13 mouse cellular contexts compared by ENCODE assay signal in the genomic region with DNA sequence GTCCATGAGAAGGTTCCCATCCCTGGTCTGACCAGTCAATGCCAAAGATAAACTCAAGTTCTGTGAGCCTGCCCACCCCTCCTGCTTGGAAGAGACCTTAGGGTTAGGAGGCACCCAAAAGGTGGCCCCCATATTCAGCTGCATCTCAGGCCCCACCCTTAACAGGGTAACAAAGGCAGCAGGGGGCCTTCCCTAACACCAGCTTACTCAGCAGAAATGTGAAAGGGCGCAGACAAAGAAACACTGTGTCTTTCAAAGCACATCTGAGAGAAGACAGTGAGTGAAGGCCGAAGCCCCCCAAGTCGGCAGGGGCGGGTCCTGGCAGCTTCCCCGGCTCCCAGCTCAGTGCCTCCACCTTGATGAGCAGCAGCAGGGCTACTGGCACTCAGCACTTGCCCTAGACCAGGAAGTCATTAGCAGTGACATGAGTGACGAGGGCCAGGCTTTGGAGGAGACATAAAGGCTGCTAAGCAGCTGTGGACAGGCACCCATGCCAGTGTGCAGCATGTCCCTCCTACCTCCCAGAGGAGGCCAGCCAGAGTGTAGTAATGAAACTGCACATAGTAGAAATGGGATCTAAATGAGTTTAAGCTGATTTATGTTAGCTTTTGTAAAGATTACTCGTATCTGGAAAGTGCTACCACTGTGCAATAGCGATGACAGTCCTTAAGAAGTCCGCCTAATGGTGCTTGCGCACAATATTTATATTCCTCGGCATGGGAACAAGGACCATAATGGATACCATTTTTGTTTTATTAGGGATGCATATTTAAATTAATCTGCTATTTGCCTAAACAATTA. TPM values are rescaled to one million over a fixed set of nuclear protein-coding genes. Genes with fewer than 3 reads are reported as not detected.
A peak's percentile ranks its signal among the peaks of the same experiment; 100 is the strongest.
DNase-seq lines count a peak whose midpoint lies in the region; ATAC-seq and TF ChIP-seq lines count a peak whose summit lies in the region.
"Had no signal": no experiment of that assay in that cellular context is flagged by ENCODE, and none has a peak within 500 bp of the region (broad histone marks: within the 10 kb centered on the region; RNA-seq: fewer than 3 reads in every experiment).

No protein-coding gene starts in this region.

- H3K9ac ChIP-seq in intestine, embryonic 14.5 days (ENCODE audit: low read length) = no peak overlapping the region
- no peak overlapping the region for H3K9ac ChIP-seq in intestine, postnatal 0 days (ENCODE audit: low read depth, low read length)
- no peak overlapping the region for H3K9ac ChIP-seq in intestine, embryonic 16.5 days (ENCODE audit: low read depth, low read length)
- H3K9ac ChIP-seq in stomach, postnatal 0 days (ENCODE audit: low read length) = no peak overlapping the region

- DNase-seq in intestine, embryonic 14.5 days (ENCODE audit: low spot score) = no peak
- peak; percentile 12 for DNase-seq in thymus, postnatal 14 days
- no peak for DNase-seq in thymus, postnatal 10 days (ENCODE audit: low spot score in 2 of 2)
- DNase-seq in stomach, postnatal 0 days (ENCODE audit: low spot score) = no peak
- no peak for DNase-seq in T-cell, adult 2 months (ENCODE audit: low spot score)
- DNase-seq in left cerebral cortex, postnatal 36 days (ENCODE audit: low spot score in 2 of 2) = no peak
- DNase-seq: B cell, adult 2 months; gastrocnemius, postnatal 36 days; kidney, adult 11 months had no signal

- intact Hi-C loops in left cerebral cortex, postnatal 36 days (cut with DNase I) = no loop called here

- peaks cover 10% of the 10 kb centered on the region; the same call in 1 of the 2 replicates for H3K4me1 ChIP-seq in intestine, embryonic 14.5 days (replicated peaks; ENCODE audit: control insufficient read depth, insufficient read depth, low read length)
- no peaks in the 10 kb centered on the region for H3K4me1 ChIP-seq in intestine, postnatal 0 days (replicated peaks; ENCODE audit: control insufficient read depth, insufficient read depth, low read length)
- H3K4me1 ChIP-seq in intestine, embryonic 16.5 days (ENCODE audit: control insufficient read depth, insufficient read depth, low read length) = 0 out of 2 replicates have a peak, but pooled peaks cover 3% of the 10 kb centered on the region
- H3K4me1 ChIP-seq in stomach, postnatal 0 days (replicated peaks; ENCODE audit: control insufficient read depth, insufficient read depth) = no peaks in the 10 kb centered on the region

- TF ChIP-seq EP300 in stomach, postnatal 0 days (optimal IDR thresholded peaks at IDR 0.05) = no peak

- no peak overlapping the region for H3K27ac ChIP-seq in intestine, embryonic 14.5 days (ENCODE audit: low read depth)
- H3K27ac ChIP-seq in intestine, postnatal 0 days (ENCODE audit: low read depth, low read length) = no peak overlapping the region
- no peak overlapping the region for H3K27ac ChIP-seq in intestine, embryonic 16.5 days (ENCODE audit: low read length)
- H3K27ac ChIP-seq in stomach, postnatal 0 days (replicated peaks) = peak overlapping the region; percentile 18

- no peak overlapping the region for H3K4me2 ChIP-seq in intestine, embryonic 14.5 days (ENCODE audit: low read length)
- no peak overlapping the region for H3K4me2 ChIP-seq in intestine, postnatal 0 days (replicated peaks; ENCODE audit: low read depth)
- H3K4me2 ChIP-seq in intestine, embryonic 16.5 days (ENCODE audit: low read depth, low read length) = no peak overlapping the region
- no peak overlapping the region for H3K4me2 ChIP-seq in stomach, postnatal 0 days (replicated peaks; ENCODE audit: low read depth)

- H3K36me3 ChIP-seq in intestine, embryonic 14.5 days (ENCODE audit: control insufficient read depth, insufficient read depth, low read length) = peaks cover 28% of the 10 kb centered on the region
- H3K36me3 ChIP-seq in intestine, postnatal 0 days (ENCODE audit: control insufficient read depth, insufficient read depth) = peaks cover 19% of the 10 kb centered on the region
- peaks cover 3% of the 10 kb centered on the region; the same call in 1 of the 2 replicates for H3K36me3 ChIP-seq in intestine, embryonic 16.5 days (ENCODE audit: control insufficient read depth, insufficient read depth, low read length)
- no peaks in the 10 kb centered on the region; the same call in 1 of the 2 replicates for H3K36me3 ChIP-seq in stomach, postnatal 0 days (ENCODE audit: control insufficient read depth, insufficient read depth, low read length)

- H3K27me3 ChIP-seq in intestine, embryonic 14.5 days (replicated peaks; ENCODE audit: control insufficient read depth, insufficient read depth, low read length) = no peaks in the 10 kb centered on the region
- H3K27me3 ChIP-seq in intestine, postnatal 0 days (replicated peaks; ENCODE audit: control insufficient read depth, insufficient read depth, low read length) = no peaks in the 10 kb centered on the region
- no peaks in the 10 kb centered on the region for H3K27me3 ChIP-seq in intestine, embryonic 16.5 days (replicated peaks; ENCODE audit: control insufficient read depth, insufficient read depth, low read length)
- no peaks in the 10 kb centered on the region for H3K27me3 ChIP-seq in stomach, postnatal 0 days (ENCODE audit: control insufficient read depth, insufficient read depth, low read length)
- H3K27me3 ChIP-seq: megakaryocyte, embryonic 14.5 days; Patski had no signal

- no peak overlapping the region for H3K4me3 ChIP-seq in intestine, embryonic 14.5 days (ENCODE audit: low read depth, low read length)
- H3K4me3 ChIP-seq in intestine, postnatal 0 days (ENCODE audit: low read depth, low read length) = no peak overlapping the region
- H3K4me3 ChIP-seq in intestine, embryonic 16.5 days (ENCODE audit: low read length) = no peak overlapping the region
- H3K4me3 ChIP-seq in stomach, postnatal 0 days (ENCODE audit: low read depth, low read length) = no peak overlapping the region
- H3K4me3 ChIP-seq: megakaryocyte, embryonic 14.5 days had no signal

- no peaks in the 10 kb centered on the region for H3K9me3 ChIP-seq in intestine, embryonic 14.5 days (ENCODE audit: control insufficient read depth, low read length)
- no peaks in the 10 kb centered on the region for H3K9me3 ChIP-seq in intestine, postnatal 0 days (ENCODE audit: control insufficient read depth)
- no peaks in the 10 kb centered on the region for H3K9me3 ChIP-seq in intestine, embryonic 16.5 days (ENCODE audit: control insufficient read depth, low read length)
- no peaks in the 10 kb centered on the region for H3K9me3 ChIP-seq in stomach, postnatal 0 days (ENCODE audit: control insufficient read depth, low read length)
- H3K9me3 ChIP-seq: megakaryocyte, embryonic 14.5 days had no signal

- TF ChIP-seq CTCF in intestine, postnatal 0 days (IDR thresholded peaks at IDR 0.05; ENCODE audit: low read depth) = no peak
- TF ChIP-seq CTCF in stomach, postnatal 0 days (IDR thresholded peaks at IDR 0.05; ENCODE audit: low read depth) = no peak

- ATAC-seq in intestine, embryonic 14.5 days (replicated peaks; ENCODE audit: low FRiP score, low TSS enrichment, low read depth) = peak; percentile 47; the same call in 1 of the 2 replicates
- ATAC-seq in intestine, postnatal 0 days = no peak
- peak; percentile 73 for ATAC-seq in intestine, embryonic 16.5 days
- peak; percentile 55; the same call in 1 of the 2 replicates for ATAC-seq in stomach, postnatal 0 days (ENCODE audit: low FRiP score, low TSS enrichment)
- ATAC-seq: Patski had no signal

- WGBS in intestine, embryonic 14.5 days = 46% methylated on average over 11 of the region's 11 CpGs
- WGBS in intestine, postnatal 0 days = 69% methylated on average over 11 of the region's 11 CpGs
- WGBS in intestine, embryonic 16.5 days = 59% methylated on average over 11 of the region's 11 CpGs
- WGBS in stomach, postnatal 0 days = 64% methylated on average over 11 of the region's 11 CpGs

RNA-seq across cellular contexts. Expression of a gene that starts 56.0 kb away (rescaled TPM):
- 25.2 and 25.3 TPM in 2 replicates for polyA plus RNA-seq in intestine, embryonic 14.5 days (2014; fragmentation: Nextera tagmentation; extraction: Ambion mirVana)
- polyA plus RNA-seq in intestine, postnatal 0 days (2015; fragmentation: Nextera tagmentation; extraction: Ambion mirVana) = 10.1 and 10.8 TPM in 2 replicates
- polyA plus RNA-seq in intestine, embryonic 16.5 days (2015; fragmentation: Nextera tagmentation; extraction: Ambion mirVana) = 16.0 and 17.8 TPM in 2 replicates
- 14.0 and 14.2 TPM in 2 replicates for polyA plus RNA-seq in stomach, postnatal 0 days (2015; fragmentation: Nextera tagmentation; extraction: Ambion mirVana)
- 10 to 100 TPM; 31.4 to 34.7 TPM for total RNA-seq in left cerebral cortex, postnatal 36 days (2021)
